Mouse (Mus musculus) right cerebral cortex, adult 18-20 months (tissue): ENCODE data around the gene Pdhb.
A peak's percentile ranks its signal among the peaks of the same experiment; 100 is the strongest.

Source experiments
- DNase-seq: peaks from one replicate; pipeline ENCODE4 v3.0.0; 2022; ENCODE audit warnings: mixed read lengths

The Pdhb gene

GRCm38 (mm10) chr14:8172507-8173410 is at the start of gene Pdhb:
Pdhb (minus strand) TSS chr14:8173025.
- DNase-seq: peak; percentile 99

GRCm38 (mm10) chr14:8222561-8222960 is 49.7 kb upstream of the Pdhb start:
- DNase-seq: no peak

- DNase-seq: no peak
These were observed 48.1 kb upstream of the Pdhb start for GRCm38 (mm10) chr14:8220912-8221311.

GRCm38 (mm10) chr14:8220306-8220705 is 47.5 kb upstream of the Pdhb start:
- no peak for DNase-seq

GRCm38 (mm10) chr14:8219876-8220275 is 47.1 kb upstream of the Pdhb start:
- no peak for DNase-seq

GRCm38 (mm10) chr14:8218730-8219380 is 46.0 kb upstream of the Pdhb start:
- no peak for DNase-seq

GRCm38 (mm10) chr14:8218238-8218637 is 45.4 kb upstream of the Pdhb start:
- no peak for DNase-seq

- no peak for DNase-seq
These were observed 43.3 kb upstream of the Pdhb start for GRCm38 (mm10) chr14:8216100-8216499.

GRCm38 (mm10) chr14:8215208-8215778 is 42.5 kb upstream of the Pdhb start:
- DNase-seq: no peak

- DNase-seq: peak; percentile 82
These were observed 41.7 kb upstream of the Pdhb start for GRCm38 (mm10) chr14:8214299-8215207.

- peak; percentile 99 for DNase-seq
These were observed 41.0 kb upstream of the Pdhb start, which contains the start of gene Kctd6 for GRCm38 (mm10) chr14:8213803-8214224. Kctd6 (plus strand) TSS chr14:8214140.

- no peak for DNase-seq
These were observed 40.2 kb upstream of the Pdhb start for GRCm38 (mm10) chr14:8212996-8213395.

GRCm38 (mm10) chr14:8209896-8210295 is 37.1 kb upstream of the Pdhb start:
- DNase-seq: no peak

GRCm38 (mm10) chr14:8208876-8209275 is 36.1 kb upstream of the Pdhb start:
- peak; percentile 90 for DNase-seq

GRCm38 (mm10) chr14:8207543-8207942 is 34.7 kb upstream of the Pdhb start:
- no peak for DNase-seq

GRCm38 (mm10) chr14:8207105-8207504 is 34.3 kb upstream of the Pdhb start:
- no peak for DNase-seq

GRCm38 (mm10) chr14:8206179-8206910 is 33.5 kb upstream of the Pdhb start:
- peak; percentile 56 for DNase-seq

GRCm38 (mm10) chr14:8201715-8202114 is 28.9 kb upstream of the Pdhb start:
- no peak for DNase-seq

GRCm38 (mm10) chr14:8200769-8201168 is 27.9 kb upstream of the Pdhb start:
- DNase-seq: no peak

GRCm38 (mm10) chr14:8192727-8193126 is 19.9 kb upstream of the Pdhb start:
- no peak for DNase-seq

- no peak for DNase-seq
These were observed 18.6 kb upstream of the Pdhb start for GRCm38 (mm10) chr14:8191331-8191965.
